Mouse (Mus musculus) CD4-positive helper T cell, adult 2 months (primary cell): ENCODE results near the gene Abcd3.

Experiments used
- DNase-seq: peaks from one replicate; pipeline ENCODE4 v3.0.0-alpha.2; 2012; ENCODE audit warnings: low read depth, missing footprints, low spot score

Abcd3 gene

DNA sequence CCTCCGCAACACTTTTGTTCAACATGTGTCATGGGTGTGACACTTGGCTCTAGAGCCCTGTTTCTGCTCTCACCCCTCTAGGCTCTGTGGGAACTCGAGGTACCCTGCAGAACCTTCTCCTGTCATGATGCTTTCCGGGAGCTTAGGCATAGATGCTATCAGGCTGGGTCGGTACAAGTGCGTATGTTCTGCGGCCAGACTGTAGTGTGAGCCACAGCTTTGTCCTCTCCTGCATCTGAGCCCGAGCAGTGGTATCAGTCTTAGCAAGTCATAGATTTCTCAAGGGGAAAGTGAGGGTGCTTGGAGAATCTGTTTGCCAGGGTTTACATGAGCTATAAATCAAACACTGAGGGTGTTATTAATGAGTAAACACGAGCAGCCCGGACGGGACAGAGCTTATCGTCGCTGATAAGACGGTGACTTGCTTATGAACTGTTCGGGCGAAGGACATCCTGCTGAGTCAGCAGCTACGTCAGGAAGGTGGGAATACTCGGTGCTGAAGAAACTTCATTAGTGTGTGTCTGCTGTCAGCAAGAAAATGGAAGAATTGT, 101.9 kb downstream of the Abcd3 start:
- DNase-seq = no peak

DNA sequence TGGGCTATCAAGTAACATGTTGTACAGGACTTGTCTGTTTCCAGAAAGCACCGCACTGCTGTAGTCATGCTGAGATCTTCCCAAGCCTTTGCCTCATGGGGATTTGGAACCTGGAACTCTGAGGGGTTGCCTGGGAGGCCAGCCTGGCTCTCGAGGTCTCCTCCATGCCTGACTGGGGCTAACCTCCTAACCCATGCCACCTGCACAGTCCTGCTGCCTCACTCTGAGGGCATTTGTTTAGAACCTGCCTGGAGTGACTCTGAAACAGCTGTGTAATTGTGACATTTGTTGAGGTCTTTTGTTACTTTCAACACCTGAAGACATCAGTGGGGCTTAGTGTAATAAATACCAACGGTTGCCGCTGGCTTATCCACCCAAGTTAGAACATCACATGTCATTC, 102.9 kb downstream of the Abcd3 start:
- no peak for DNase-seq

DNA sequence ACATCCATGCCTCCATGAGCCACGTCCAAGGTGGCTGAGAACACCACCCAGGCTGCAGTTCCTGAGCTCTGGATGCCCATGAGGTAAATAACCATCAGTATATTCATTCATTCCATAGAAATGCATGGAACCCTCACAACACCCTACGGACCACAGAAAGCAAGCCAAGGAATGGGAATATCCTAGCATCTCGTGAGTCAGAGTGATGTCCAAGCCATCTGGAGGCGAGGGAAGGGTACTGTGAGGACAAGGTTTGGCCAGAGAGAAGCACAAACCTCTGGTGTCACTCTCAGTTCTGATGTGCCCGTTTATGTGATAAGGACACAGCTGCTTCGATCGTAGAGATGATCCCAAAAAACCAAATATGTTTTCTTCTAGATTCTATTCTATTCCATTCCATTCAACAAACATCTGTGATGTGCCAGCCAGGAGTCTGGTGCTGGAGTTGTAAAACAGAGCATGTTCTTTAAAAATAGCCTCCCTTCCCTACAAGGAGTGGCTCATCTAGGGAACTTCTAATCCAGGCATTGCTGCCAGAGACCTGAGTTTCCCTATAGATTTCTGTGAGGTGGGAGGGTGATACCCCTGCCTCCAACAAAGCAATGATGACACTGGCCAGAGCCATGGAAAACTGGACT, 104.1 kb downstream of the Abcd3 start:
- DNase-seq = no peak
